Mouse (Mus musculus) ES-Bruce4 (cell line): Measurements from ENCODE around the gene Ythdf1. TPM values are rescaled to one million over a fixed set of nuclear protein-coding genes. Genes with fewer than 3 reads are reported as not detected.

Experiments used
- H3K27ac ChIP-seq: 2 replicates; pipeline ENCODE4 v1.5.1; 2012; ENCODE audit warnings: low read length, inconsistent platforms; ENCODE audit not compliant: insufficient read depth
- H3K27me3 ChIP-seq: 2 replicates; pipeline ENCODE4 v1.6.1; 2012; ENCODE audit warnings: mild to moderate bottlenecking, low read length, inconsistent platforms; ENCODE audit not compliant: control insufficient read depth, poor library complexity, insufficient read depth, severe bottlenecking
- H3K36me3 ChIP-seq: 2 replicates; pipeline ENCODE4 v1.6.1; 2012; ENCODE audit warnings: inconsistent platforms, mild to moderate bottlenecking, low read length, moderate library complexity; ENCODE audit not compliant: control insufficient read depth, poor library complexity, insufficient read depth, severe bottlenecking
- H3K4me1 ChIP-seq: one replicate; pipeline ENCODE4 v1.8.1; 2011; ENCODE audit warnings: low read length; ENCODE audit not compliant: control insufficient read depth, insufficient read depth
- H3K4me3 ChIP-seq: 2 replicates; pipeline ENCODE4 v1.5.1; 2011; ENCODE audit warnings: low read depth, mild to moderate bottlenecking, low read length
- H3K9ac ChIP-seq: 2 replicates; pipeline ENCODE4 v1.6.1; 2012; ENCODE audit warnings: low read depth, mild to moderate bottlenecking, inconsistent platforms; ENCODE audit not compliant: poor library complexity, severe bottlenecking
- H3K9me3 ChIP-seq: replicated peaks from 2 replicates; pipeline ENCODE4 v1.6.1; 2012; ENCODE audit warnings: mild to moderate bottlenecking, low read length, inconsistent platforms; ENCODE audit not compliant: control insufficient read depth, poor library complexity, insufficient read depth, severe bottlenecking
- CTCF ChIP-seq: IDR thresholded peaks from one replicate; pipeline ENCODE4 v1.8.1; 2011; ENCODE audit warnings: low read depth, low read length
- EP300 ChIP-seq: IDR thresholded peaks from 2 replicates; pipeline ENCODE4 v1.6.1; 2011; ENCODE audit warnings: low read depth, low read length; ENCODE audit not compliant: insufficient read depth
- POLR2A ChIP-seq: IDR thresholded peaks from one replicate; pipeline ENCODE4 v1.8.1; 2011; ENCODE audit warnings: low read length; ENCODE audit not compliant: insufficient read depth
- polyA plus RNA-seq: library from polyadenylated mRNA; stranded (reverse); fragments of >200 nt; gene quantifications from 2 replicates; pipeline ENCODE4 v1.2.4, GENCODE M21; 2011; ENCODE audit warnings: low read depth; ENCODE audit not compliant: missing spikeins, insufficient read depth, insufficient read length

The Ythdf1 gene
- polyA plus RNA-seq, 1 experiment, result 112 TPM

DNA sequence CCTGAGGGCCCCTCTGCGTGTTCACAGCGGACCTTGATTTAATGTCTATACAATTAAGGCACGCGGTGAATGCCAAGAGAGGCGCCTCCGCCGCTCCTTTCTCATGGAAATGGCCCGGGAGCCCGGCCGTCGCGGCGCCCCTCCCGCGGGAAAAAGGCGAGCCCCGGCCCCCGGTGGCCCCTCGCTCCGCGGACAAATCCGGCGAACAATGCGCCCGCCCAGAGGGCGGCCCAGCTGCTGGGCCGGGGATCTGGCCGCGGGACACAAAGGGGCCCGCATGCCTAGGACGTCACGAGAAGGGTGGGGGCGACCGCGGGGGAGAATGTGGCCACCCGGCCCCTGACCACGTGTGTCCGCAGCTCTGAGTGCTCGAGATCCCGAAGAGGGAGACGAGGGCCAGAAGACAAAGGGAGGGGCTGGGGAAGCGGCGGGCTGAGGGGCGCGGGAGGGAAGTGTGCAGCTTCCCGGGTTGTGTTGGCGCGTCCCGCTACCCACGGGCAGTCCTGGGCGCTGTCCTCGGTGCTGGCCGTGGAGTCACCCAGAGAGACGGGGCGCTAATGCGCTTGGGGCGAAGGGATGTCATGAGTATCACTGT is 26.6 kb downstream of the Ythdf1 start:
- Histone ChIP-seq H3K9ac (peak overlapping the region; percentile 83), H3K9me3 (no peaks in the 10 kb centered on the region), H3K36me3 (no peaks in the 10 kb centered on the region), H3K4me3 (peak overlapping the region; percentile 71), H3K27ac (no peak overlapping the region), H3K27me3 (peaks cover 20% of the 10 kb centered on the region), H3K4me1 (peaks cover 5% of the 10 kb centered on the region)
- TF ChIP-seq EP300 (no peak), CTCF (no peak), POLR2A (no peak)

DNA sequence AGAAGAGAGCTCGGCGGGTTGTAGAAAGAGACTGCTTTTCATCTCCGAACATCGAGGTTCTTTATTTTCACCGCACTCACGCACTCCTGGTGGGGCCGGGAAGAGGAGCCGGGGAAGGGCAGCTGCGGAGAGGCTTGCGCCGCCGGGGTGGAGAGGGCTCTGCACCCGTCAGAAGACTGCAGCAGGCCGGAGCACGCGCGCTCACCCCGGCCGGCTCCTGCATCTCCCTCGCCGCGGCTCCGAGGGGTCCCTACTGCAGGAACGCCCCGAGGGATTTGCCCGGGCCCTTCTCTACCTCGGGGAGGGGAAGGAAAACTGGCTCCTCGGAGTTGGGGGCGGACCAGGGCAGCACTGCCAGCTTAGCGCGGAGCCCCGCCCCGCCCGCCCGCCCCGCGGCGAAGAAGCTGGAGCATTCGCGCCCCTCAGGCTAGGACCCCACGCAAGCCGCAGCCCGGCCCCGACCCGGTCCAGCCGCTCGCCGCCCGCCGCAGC is 27.2 kb downstream of the Ythdf1 start:
- Histone ChIP-seq H3K9me3 (no peaks in the 10 kb centered on the region), H3K4me1 (peaks cover 5% of the 10 kb centered on the region), H3K4me3 (peak overlapping the region; percentile 71), H3K27me3 (peaks cover 20% of the 10 kb centered on the region), H3K9ac (peak overlapping the region; percentile 83), H3K27ac (no peak overlapping the region), H3K36me3 (no peaks in the 10 kb centered on the region)
- TF ChIP-seq POLR2A (no peak), EP300 (no peak), CTCF (no peak)

DNA sequence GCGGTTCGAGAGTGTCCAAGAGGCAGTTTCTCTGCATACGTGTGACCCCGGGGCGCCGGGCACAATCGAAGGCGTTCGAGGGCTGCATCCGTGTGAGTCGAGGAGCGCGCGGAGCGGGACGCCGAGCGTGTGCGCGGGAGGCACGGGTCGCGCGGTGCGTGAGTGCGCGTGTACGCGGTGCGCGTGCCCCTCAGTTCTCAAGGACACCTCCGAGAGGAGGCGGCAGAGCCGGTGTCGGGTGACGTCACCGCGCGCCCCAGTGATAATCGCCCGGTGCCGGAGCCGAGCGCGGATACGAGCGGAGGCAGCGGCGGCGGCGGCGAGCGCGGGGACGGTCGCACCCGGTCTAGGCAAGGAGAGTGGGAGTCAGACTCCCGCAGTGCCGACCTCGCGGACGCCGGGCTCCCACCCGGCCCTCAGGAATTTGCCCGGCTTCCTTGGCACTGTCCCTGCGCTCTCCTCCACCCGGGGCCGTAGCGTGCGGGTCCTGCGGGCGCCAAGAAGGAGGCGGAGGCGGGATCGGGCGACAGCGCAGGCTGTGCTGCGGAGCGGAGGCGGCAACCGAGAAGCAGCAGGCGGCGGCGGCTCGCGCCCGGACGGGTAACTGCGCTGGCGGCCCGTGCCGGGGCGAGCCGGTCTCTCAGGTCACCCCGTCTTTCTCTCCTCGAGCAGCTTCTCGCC is 27.8 kb downstream of the Ythdf1 start:
- H3K36me3 ChIP-seq, result no peaks in the 10 kb centered on the region
- H3K4me1 ChIP-seq, result peaks cover 5% of the 10 kb centered on the region
- peak overlapping the region; percentile 71 for H3K4me3 ChIP-seq
- no peak overlapping the region for H3K27ac ChIP-seq
- peaks cover 20% of the 10 kb centered on the region for H3K27me3 ChIP-seq
- peak overlapping the region; percentile 83 for H3K9ac ChIP-seq
- TF ChIP-seq CTCF, result no peak
- no peak for TF ChIP-seq EP300
- TF ChIP-seq POLR2A, result no peak
- H3K9me3 ChIP-seq, result no peaks in the 10 kb centered on the region

DNA sequence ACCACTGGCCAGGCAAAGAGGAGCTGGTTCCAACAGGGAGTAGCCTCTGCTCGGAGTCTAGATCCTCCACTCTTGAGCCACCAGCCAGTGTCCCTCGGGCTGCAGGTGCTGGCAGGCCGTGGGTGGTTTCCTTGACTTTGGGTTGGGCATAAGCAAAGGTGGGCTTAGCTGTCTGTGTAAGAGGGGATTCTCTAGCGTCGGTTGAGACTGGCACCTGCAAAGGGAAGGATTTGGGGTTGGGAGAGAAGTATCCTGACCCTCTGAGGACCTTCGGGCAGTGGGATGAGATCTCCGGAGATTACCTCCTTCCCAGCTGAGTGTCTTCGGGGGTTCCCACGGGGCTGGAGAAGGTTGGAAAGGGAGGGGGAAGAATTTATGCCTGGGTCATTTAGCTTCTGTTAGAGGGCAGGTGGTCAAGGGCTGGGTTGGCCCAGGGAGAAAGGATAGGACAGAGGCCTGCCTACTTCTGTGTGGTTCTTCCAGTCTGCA is 28.9 kb downstream of the Ythdf1 start:
- no peaks in the 10 kb centered on the region for H3K9me3 ChIP-seq
- peaks cover 20% of the 10 kb centered on the region for H3K27me3 ChIP-seq
- H3K36me3 ChIP-seq, result no peaks in the 10 kb centered on the region
- H3K27ac ChIP-seq, result no peak overlapping the region
- H3K4me3 ChIP-seq, result no peak overlapping the region
- no peak overlapping the region for H3K9ac ChIP-seq
- peaks cover 5% of the 10 kb centered on the region for H3K4me1 ChIP-seq
- TF ChIP-seq CTCF (no peak), EP300 (no peak), POLR2A (no peak)

DNA sequence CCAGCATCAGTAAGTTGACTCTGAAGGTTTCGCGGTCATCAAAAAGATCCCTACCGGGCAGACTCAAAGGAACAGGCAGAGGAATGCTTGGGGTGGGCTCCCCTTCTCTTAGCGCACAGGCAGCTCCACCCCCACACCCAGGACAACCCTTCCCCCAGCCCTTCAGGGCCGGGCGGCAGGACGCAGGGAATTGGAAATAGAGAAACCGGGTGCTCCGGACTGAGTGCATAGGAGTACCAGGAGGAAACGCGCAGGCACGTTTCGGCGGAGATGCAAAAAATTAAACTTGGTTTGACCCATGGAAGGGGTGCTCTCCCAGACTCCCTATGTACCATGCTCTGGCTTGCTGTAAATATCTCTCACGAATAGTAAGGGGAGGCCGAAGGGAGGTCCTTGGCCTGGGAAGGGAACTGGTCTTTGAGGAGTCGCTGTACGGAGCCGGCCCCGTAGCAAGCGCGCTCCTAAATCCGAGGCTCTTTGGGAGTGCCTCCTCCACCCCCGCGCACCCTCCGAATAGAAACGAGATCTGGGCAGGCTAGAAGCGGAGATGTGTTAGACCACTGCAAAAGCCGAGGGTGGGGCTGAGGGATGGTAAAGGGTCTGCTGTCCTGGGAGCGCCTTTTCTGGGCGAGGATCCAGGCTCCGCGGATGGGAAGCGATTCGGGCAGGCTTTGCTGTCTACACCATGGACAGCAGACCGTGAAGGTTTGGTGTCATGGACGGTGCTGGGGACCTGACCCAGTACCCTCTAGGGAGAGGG is 29.5 kb downstream of the Ythdf1 start:
- peak overlapping the region; percentile 14 for H3K9ac ChIP-seq
- TF ChIP-seq POLR2A (no peak), EP300 (no peak)
- peaks cover 20% of the 10 kb centered on the region for H3K27me3 ChIP-seq
- H3K27ac ChIP-seq, result no peak overlapping the region
- H3K4me1 ChIP-seq, result peaks cover 5% of the 10 kb centered on the region
- no peaks in the 10 kb centered on the region for H3K9me3 ChIP-seq
- peak overlapping the region; percentile 40 for H3K4me3 ChIP-seq
- no peaks in the 10 kb centered on the region for H3K36me3 ChIP-seq
